Mouse (Mus musculus): ENCODE measurements around the gene Lck. TPM values are rescaled to one million over a fixed set of nuclear protein-coding genes. Genes with fewer than 3 reads are reported as not detected.
"Not testable (repeated sequence)": the region's sequence is repeated elsewhere in the genome, so short reads cannot be mapped to it uniquely, and the experiment has no call there.

Lck gene
- polyA plus RNA-seq, 1 experiment from 2014 or later = 2.5 TPM

DNA sequence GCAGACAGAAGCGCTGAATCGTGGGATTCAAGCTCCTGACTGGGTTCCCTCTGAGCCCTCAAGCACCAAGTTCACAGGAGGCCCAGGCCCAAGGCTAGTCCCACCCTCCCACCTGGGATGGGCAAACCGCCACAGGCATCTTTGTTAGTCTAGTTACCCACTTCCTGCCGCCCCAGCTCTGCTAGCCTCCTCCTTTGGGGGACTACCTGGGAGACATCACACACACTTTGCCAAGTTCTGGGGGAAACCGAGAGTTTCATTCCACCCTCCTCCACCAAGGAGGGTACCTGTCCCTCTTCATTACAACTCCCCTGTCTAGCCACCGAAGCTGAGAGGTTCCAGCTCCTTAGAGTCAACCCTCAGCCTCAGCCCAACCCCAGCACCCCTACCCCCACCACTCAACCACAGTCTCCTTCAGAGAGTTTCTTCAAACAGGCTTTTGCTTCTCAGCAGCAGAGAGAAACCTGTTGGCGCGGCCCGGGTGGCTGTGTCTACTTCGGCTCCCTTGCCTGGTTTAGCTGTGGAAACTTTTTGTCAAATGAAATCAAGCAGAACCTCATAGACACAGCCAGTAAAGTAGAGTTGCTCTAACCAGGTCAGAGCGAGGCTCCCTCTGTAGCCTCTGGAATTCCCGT lies 15.0 kb downstream of the Lck start:
- no peak for ATAC-seq
- no peak overlapping the region for H3K27ac ChIP-seq (ENCODE audit: low read length)
- no peak for DNase-seq (ENCODE audit: low spot score)
- TF ChIP-seq EP300 (IDR thresholded peaks at IDR 0.05) (no peak), CTCF (IDR thresholded peaks at IDR 0.05) (no peak)
- no peaks in the 10 kb centered on the region for H3K36me3 ChIP-seq (ENCODE audit: insufficient read depth, low read length)
- H3K27me3 ChIP-seq (replicated peaks; ENCODE audit: insufficient read depth, low read length) = no peaks in the 10 kb centered on the region
- H3K9me3 ChIP-seq (ENCODE audit: low read length) = no peaks in the 10 kb centered on the region
- peaks cover 12% of the 10 kb centered on the region; the same call in 1 of the 2 replicates for H3K4me1 ChIP-seq (ENCODE audit: insufficient read depth, low read depth, low read length)
- H3K4me2 ChIP-seq (replicated peaks; ENCODE audit: low read depth, low read length) = no peak overlapping the region
- no peak overlapping the region for H3K4me3 ChIP-seq (ENCODE audit: low read depth, low read length)
- WGBS = 78% methylated on average over 12 of the region's 12 CpGs
- no peak overlapping the region for H3K9ac ChIP-seq (replicated peaks; ENCODE audit: low read depth)

- no peaks in the 10 kb centered on the region for H3K36me3 ChIP-seq (ENCODE audit: insufficient read depth, low read length)
- no peaks in the 10 kb centered on the region for H3K27me3 ChIP-seq (replicated peaks; ENCODE audit: insufficient read depth, low read length)
- TF ChIP-seq EP300 (IDR thresholded peaks at IDR 0.05) (no peak), CTCF (IDR thresholded peaks at IDR 0.05) (no peak)
- no peaks in the 10 kb centered on the region for H3K9me3 ChIP-seq (ENCODE audit: low read length)
- peaks cover 12% of the 10 kb centered on the region; the same call in 1 of the 2 replicates for H3K4me1 ChIP-seq (ENCODE audit: insufficient read depth, low read depth, low read length)
- ATAC-seq = 0 out of 2 replicates have a peak, but pooled peaks have one; percentile 2
- H3K4me2 ChIP-seq (replicated peaks; ENCODE audit: low read depth, low read length) = peak overlapping the region; percentile 89
- DNase-seq (ENCODE audit: low spot score) = no peak
- no peak overlapping the region for H3K27ac ChIP-seq (ENCODE audit: low read length)
- peak overlapping the region; percentile 43; the same call in 1 of the 2 replicates for H3K9ac ChIP-seq (replicated peaks; ENCODE audit: low read depth)
- H3K4me3 ChIP-seq (ENCODE audit: low read depth, low read length) = peak overlapping the region; percentile 49; the same call in 1 of the 2 replicates
- 69% methylated on average over 9 of the region's 9 CpGs for WGBS
Measured at GRCm38 (mm10) chr4:129557256-129557808, 16.1 kb downstream of the Lck start.

DNA sequence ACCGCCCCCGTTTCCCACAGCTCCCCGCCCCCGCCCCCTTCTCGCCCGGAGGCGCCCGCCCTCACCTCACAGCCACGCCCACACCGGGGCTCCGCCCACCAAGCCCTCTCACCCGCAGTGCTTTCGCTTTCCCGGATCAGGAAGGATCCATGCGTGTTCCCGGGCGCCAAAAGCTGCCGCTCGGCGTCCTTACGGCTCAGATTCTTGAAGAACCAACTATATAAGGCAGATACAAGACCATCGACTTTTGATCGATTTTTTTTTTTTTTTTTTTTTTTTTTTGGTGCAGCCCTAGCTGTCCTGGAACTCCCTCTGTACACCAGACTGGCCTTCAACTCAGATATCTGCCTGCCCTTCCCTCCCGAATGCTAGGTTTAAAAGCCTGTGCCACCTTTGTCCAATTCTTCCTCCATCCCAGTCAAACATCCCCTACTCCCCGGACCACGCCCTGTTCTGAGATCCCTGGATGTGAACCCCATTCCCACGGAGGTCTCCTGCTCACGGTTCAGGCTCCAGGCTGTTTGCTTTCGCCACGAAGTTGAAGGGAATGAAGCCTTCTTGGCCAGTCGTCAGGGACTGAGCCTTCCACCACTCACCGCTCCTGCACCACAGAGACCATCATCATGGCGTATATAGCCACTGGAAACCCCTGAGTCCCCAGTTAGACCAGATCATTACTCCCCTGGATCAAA lies 16.8 kb downstream of the Lck start:
- TF ChIP-seq CTCF (IDR thresholded peaks at IDR 0.05) (no peak), EP300 (IDR thresholded peaks at IDR 0.05) (no peak)
- peak overlapping the region; percentile 32 for H3K27ac ChIP-seq (ENCODE audit: low read length)
- H3K9ac ChIP-seq (replicated peaks; ENCODE audit: low read depth) = peak overlapping the region; percentile 43
- H3K36me3 ChIP-seq (ENCODE audit: insufficient read depth, low read length) = no peaks in the 10 kb centered on the region
- H3K4me3 ChIP-seq (ENCODE audit: low read depth, low read length) = peak overlapping the region; percentile 49
- peaks cover 12% of the 10 kb centered on the region; the same call in 1 of the 2 replicates for H3K4me1 ChIP-seq (ENCODE audit: insufficient read depth, low read depth, low read length)
- H3K4me2 ChIP-seq (replicated peaks; ENCODE audit: low read depth, low read length) = peak overlapping the region; percentile 89
- H3K27me3 ChIP-seq (replicated peaks; ENCODE audit: insufficient read depth, low read length) = no peaks in the 10 kb centered on the region
- no peaks in the 10 kb centered on the region for H3K9me3 ChIP-seq (ENCODE audit: low read length)
- peak; percentile 93 for ATAC-seq
- peak; percentile 90 for DNase-seq (ENCODE audit: low spot score)
- 10% methylated on average over 33 of the region's 33 CpGs for WGBS

DNA sequence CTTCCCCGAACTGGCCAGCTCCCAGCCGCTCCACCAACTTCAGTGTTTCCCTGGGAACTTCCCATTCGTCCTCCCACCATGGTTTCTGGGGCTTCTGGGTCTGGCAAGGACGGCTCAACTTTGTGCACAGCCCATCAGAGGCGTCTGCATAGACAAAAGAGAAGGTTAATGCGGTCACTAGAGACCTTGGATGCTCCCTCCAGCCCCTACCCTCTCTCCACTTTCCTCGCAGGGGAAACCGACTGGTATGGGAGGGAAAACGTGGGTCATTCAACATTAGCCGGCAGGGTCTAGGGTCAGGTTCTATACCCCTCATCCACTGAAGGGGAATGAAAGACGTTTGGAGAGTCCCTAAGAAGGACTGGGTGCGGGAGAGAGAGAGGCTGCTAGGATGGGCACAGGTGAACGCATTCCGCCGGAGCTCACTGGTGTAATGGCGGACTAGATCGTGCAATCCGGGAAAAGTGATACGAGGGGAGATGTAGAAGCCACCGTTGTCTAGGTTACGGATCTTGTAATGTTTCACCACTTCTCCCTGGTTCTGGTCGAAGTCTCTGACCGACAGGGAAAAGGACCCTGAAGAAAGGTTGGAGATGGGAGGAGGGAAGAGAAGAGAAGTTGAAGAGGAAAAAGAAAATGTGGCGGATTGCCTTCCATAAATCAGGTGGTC lies 17.4 kb downstream of the Lck start:
- H3K27ac ChIP-seq (ENCODE audit: low read length) = no peak overlapping the region
- ATAC-seq = peak; percentile 53
- no peaks in the 10 kb centered on the region for H3K36me3 ChIP-seq (ENCODE audit: insufficient read depth, low read length)
- DNase-seq (ENCODE audit: low spot score) = no peak
- WGBS = under 1% methylated on average over 23 of the region's 24 CpGs
- H3K4me3 ChIP-seq (ENCODE audit: low read depth, low read length) = peak overlapping the region; percentile 49
- peak overlapping the region; percentile 89 for H3K4me2 ChIP-seq (replicated peaks; ENCODE audit: low read depth, low read length)
- no peaks in the 10 kb centered on the region for H3K27me3 ChIP-seq (replicated peaks; ENCODE audit: insufficient read depth, low read length)
- peaks cover 12% of the 10 kb centered on the region; the same call in 1 of the 2 replicates for H3K4me1 ChIP-seq (ENCODE audit: insufficient read depth, low read depth, low read length)
- H3K9me3 ChIP-seq (ENCODE audit: low read length) = no peaks in the 10 kb centered on the region
- H3K9ac ChIP-seq (replicated peaks; ENCODE audit: low read depth) = no peak overlapping the region
- TF ChIP-seq EP300 (IDR thresholded peaks at IDR 0.05) (no peak), CTCF (IDR thresholded peaks at IDR 0.05) (no peak)

GRCm38 (mm10) chr4:129555421-129555861 lies 18.0 kb downstream of the Lck start:
- WGBS = 3% methylated on average over 16 of the region's 16 CpGs
- Histone ChIP-seq H3K27me3 (replicated peaks; ENCODE audit: insufficient read depth, low read length) (no peaks in the 10 kb centered on the region), H3K27ac (ENCODE audit: low read length) (no peak overlapping the region), H3K9ac (replicated peaks; ENCODE audit: low read depth) (no peak overlapping the region), H3K9me3 (ENCODE audit: low read length) (no peaks in the 10 kb centered on the region), H3K36me3 (ENCODE audit: insufficient read depth, low read length) (no peaks in the 10 kb centered on the region), H3K4me1 (ENCODE audit: insufficient read depth, low read depth, low read length) (peaks cover 12% of the 10 kb centered on the region; the same call in 1 of the 2 replicates), H3K4me3 (ENCODE audit: low read depth, low read length) (peak overlapping the region; percentile 49), H3K4me2 (replicated peaks; ENCODE audit: low read depth, low read length) (peak overlapping the region; percentile 89)
- ATAC-seq = peak; percentile 46
- peak; percentile 61 for DNase-seq (ENCODE audit: low spot score)
- TF ChIP-seq EP300 (IDR thresholded peaks at IDR 0.05) (no peak), CTCF (IDR thresholded peaks at IDR 0.05) (peak; percentile 80)

GRCm38 (mm10) chr4:129554512-129554911 lies 18.9 kb downstream of the Lck start:
- not testable (repeated sequence) for H3K4me3 ChIP-seq (ENCODE audit: low read depth, low read length); ATAC-seq; H3K9ac ChIP-seq (replicated peaks; ENCODE audit: low read depth); H3K9me3 ChIP-seq (ENCODE audit: low read length); H3K36me3 ChIP-seq (ENCODE audit: insufficient read depth, low read length); H3K4me2 ChIP-seq (replicated peaks; ENCODE audit: low read depth, low read length); DNase-seq (ENCODE audit: low spot score); H3K27me3 ChIP-seq (replicated peaks; ENCODE audit: insufficient read depth, low read length); H3K27ac ChIP-seq (ENCODE audit: low read length)
- 82% methylated on average over 4 of the region's 6 CpGs for WGBS
- H3K4me1 ChIP-seq (ENCODE audit: insufficient read depth, low read depth, low read length) = peaks cover 12% of the 10 kb centered on the region; the same call in 1 of the 2 replicates

All from lung, postnatal 0 days (tissue).